Mouse (Mus musculus) urinary bladder, postnatal 10 days (tissue): ENCODE data around the gene Taf1a.
A peak's percentile ranks its signal among the peaks of the same experiment; 100 is the strongest.
"Not testable (repeated sequence)": the region's sequence is repeated elsewhere in the genome, so short reads cannot be mapped to it uniquely, and the experiment has no call there.

ENCODE experiments used
- DNase-seq: peaks from one replicate; pipeline ENCODE4 v3.0.0; 2022; ENCODE audit warnings: low spot score

The Taf1a gene

GRCm38 (mm10) chr1:183388426-183389406 lies at the start of gene Taf1a:
Taf1a (plus strand) TSS chr1:183388981.
- peak; percentile 59 for DNase-seq

GRCm38 (mm10) chr1:183342902-183343301 lies 45.9 kb upstream of the Taf1a start:
- DNase-seq, result not testable (repeated sequence)

- peak; percentile 55 for DNase-seq
Measured at GRCm38 (mm10) chr1:183344886-183345816, 43.6 kb upstream of the Taf1a start.

GRCm38 (mm10) chr1:183345817-183346195 lies 43.0 kb upstream of the Taf1a start:
- no peak for DNase-seq

- DNase-seq, result no peak
Measured at GRCm38 (mm10) chr1:183349840-183350239, 38.9 kb upstream of the Taf1a start.

GRCm38 (mm10) chr1:183358901-183359300 lies 29.9 kb upstream of the Taf1a start:
- DNase-seq, result no peak

GRCm38 (mm10) chr1:183362301-183362700 lies 26.5 kb upstream of the Taf1a start:
- no peak for DNase-seq

GRCm38 (mm10) chr1:183362729-183363576 lies 25.8 kb upstream of the Taf1a start:
- no peak for DNase-seq

GRCm38 (mm10) chr1:183363577-183363867 lies 25.3 kb upstream of the Taf1a start:
- no peak for DNase-seq

- DNase-seq, result no peak
Measured at GRCm38 (mm10) chr1:183366361-183366760, 22.4 kb upstream of the Taf1a start.

- DNase-seq, result no peak
Measured at GRCm38 (mm10) chr1:183368601-183369400, 20.0 kb upstream of the Taf1a start.

GRCm38 (mm10) chr1:183369427-183370014 lies 19.3 kb upstream of the Taf1a start, which contains the start of gene Mia3:
Mia3 (minus strand) TSS chr1:183369553.
- DNase-seq, result peak; percentile 69

GRCm38 (mm10) chr1:183374728-183375127 lies 14.1 kb upstream of the Taf1a start:
- no peak for DNase-seq

- no peak for DNase-seq
Measured at GRCm38 (mm10) chr1:183377045-183377444, 11.7 kb upstream of the Taf1a start.

- no peak for DNase-seq
Measured at GRCm38 (mm10) chr1:183378321-183378941, 10.3 kb upstream of the Taf1a start.

GRCm38 (mm10) chr1:183379376-183379775 lies 9.4 kb upstream of the Taf1a start:
- DNase-seq, result not testable (repeated sequence)

GRCm38 (mm10) chr1:183381816-183382215 lies 7.0 kb upstream of the Taf1a start:
- DNase-seq, result no peak

- DNase-seq, result no peak
Measured at GRCm38 (mm10) chr1:183382621-183383020, 6.2 kb upstream of the Taf1a start.

GRCm38 (mm10) chr1:183387421-183387820 lies 1.4 kb upstream of the Taf1a start:
- DNase-seq, result not testable (repeated sequence)

GRCm38 (mm10) chr1:183403396-183403795 lies 14.6 kb downstream of the Taf1a start:
- no peak for DNase-seq
